Mouse (Mus musculus) kidney, embryonic 15.5 days (tissue): ENCODE measurements around the gene Arhgap44. TPM values are rescaled to one million over a fixed set of nuclear protein-coding genes. Genes with fewer than 3 reads are reported as not detected.

Source experiments
- ATAC-seq: fragments of 200-750 bp; cut with Nextera tagmentation; replicated peaks from 2 replicates; pipeline ENCODE4 v1.8.0; 2017; ENCODE audit warnings: moderate TSS enrichment; ENCODE audit not compliant: low FRiP score
- H3K27ac ChIP-seq: fragments of 300-500 bp; sonication (generic); 2 replicates; pipeline ENCODE4 v1.5.1; 2015; ENCODE audit warnings: mild to moderate bottlenecking, inconsistent platforms
- H3K27me3 ChIP-seq: fragments of 300-500 bp; sonication (generic); 2 replicates; pipeline ENCODE4 v1.6.1; 2015; ENCODE audit warnings: inconsistent platforms
- H3K36me3 ChIP-seq: fragments of 300-500 bp; sonication (generic); 2 replicates; pipeline ENCODE4 v1.6.1; 2015; ENCODE audit warnings: inconsistent platforms
- H3K4me1 ChIP-seq: fragments of 300-500 bp; sonication (generic); 2 replicates; pipeline ENCODE4 v1.6.1; 2015; ENCODE audit warnings: inconsistent platforms
- H3K4me2 ChIP-seq: fragments of 300-500 bp; sonication (generic); 2 replicates; pipeline ENCODE4 v1.6.1; 2015; ENCODE audit warnings: moderate library complexity, mild to moderate bottlenecking, inconsistent platforms
- H3K4me3 ChIP-seq: fragments of 300-500 bp; sonication (generic); replicated peaks from 2 replicates; pipeline ENCODE4 v1.5.1; 2015; ENCODE audit warnings: mild to moderate bottlenecking, inconsistent platforms
- H3K9ac ChIP-seq: fragments of 300-500 bp; sonication (generic); 2 replicates; pipeline ENCODE4 v1.6.1; 2015; ENCODE audit warnings: mild to moderate bottlenecking, inconsistent platforms
- H3K9me3 ChIP-seq: fragments of 300-500 bp; sonication (generic); replicated peaks from 2 replicates; pipeline ENCODE4 v1.6.1; 2016; ENCODE audit warnings: inconsistent platforms
- WGBS: fragments of 180-500 bp; shearing (Covaris S2); methylation state at CpG from one replicate; pipeline ENCODE4 v1.1.7; 2015; ENCODE audit warnings: mixed read lengths; 5-methylcytosine and 5-hydroxymethylcytosine counted together
- microRNA-seq: library from miRNA; unstranded; fragments of <30 nt; microRNA quantifications from one replicate; pipeline ENCODE4, GENCODE M21; 2016
- polyA plus RNA-seq: library from polyadenylated mRNA; unstranded; fragments of >200 nt; fragmentation: Nextera tagmentation; extraction: Ambion mirVana; gene quantifications from 2 replicates; pipeline ENCODE4 v1.2.1, GENCODE M21; 2015

Gene Arhgap44
- polyA plus RNA-seq, 1 experiment from 2014 or later = 7.1 TPM

GRCm38 (mm10) chr11:64979489-64979845, 183.3 kb downstream of the Arhgap44 start:
- Histone ChIP-seq H3K4me1 (peaks cover 18% of the 10 kb centered on the region), H3K27me3 (peaks cover 3% of the 10 kb centered on the region; the same call in 1 of the 2 replicates), H3K36me3 (peaks cover 39% of the 10 kb centered on the region), H3K4me2 (peak overlapping the region; percentile 78), H3K27ac (no peak overlapping the region), H3K9me3 (no peaks in the 10 kb centered on the region), H3K4me3 (peak overlapping the region; percentile 87), H3K9ac (peak overlapping the region; percentile 74)
- WGBS = 10% methylated on average over 9 of the region's 9 CpGs
- no peak for ATAC-seq

- ATAC-seq = peak; percentile 100
These were observed 183.9 kb downstream of the Arhgap44 start, which contains the start of gene Elac2 for GRCm38 (mm10) chr11:64978720-64979488. Gene Elac2, plus strand, starts transcription at chr11:64979038.

GRCm38 (mm10) chr11:64972418-64972817, 190.3 kb downstream of the Arhgap44 start:
- no peak overlapping the region for H3K27ac ChIP-seq
- no peak for ATAC-seq
- H3K4me1 ChIP-seq = 0 out of 2 replicates have a peak, but pooled peaks cover 3% of the 10 kb centered on the region
- no peak overlapping the region for H3K4me2 ChIP-seq
- no peaks in the 10 kb centered on the region for H3K9me3 ChIP-seq
- H3K9ac ChIP-seq = no peak overlapping the region
- WGBS = 77% methylated on average over 2 of the region's 2 CpGs
- H3K4me3 ChIP-seq = no peak overlapping the region
- no peaks in the 10 kb centered on the region for H3K36me3 ChIP-seq
- peaks cover 23% of the 10 kb centered on the region for H3K27me3 ChIP-seq

More at GRCm38 (mm10) chr11:64978720-64979488, 183.9 kb downstream of the Arhgap44 start, which contains the start of gene Elac2:
- peaks cover 3% of the 10 kb centered on the region; the same call in 1 of the 2 replicates for H3K27me3 ChIP-seq
- peak within 1 kb of the TSS; percentile 78 for H3K4me2 ChIP-seq
- peaks cover 18% of the 10 kb centered on the region for H3K4me1 ChIP-seq
- peak within 1 kb of the TSS; percentile 87 for H3K4me3 ChIP-seq
- WGBS = under 1% methylated on average over 65 of the region's 65 CpGs
- peak within 1 kb of the TSS; percentile 74 for H3K9ac ChIP-seq
- 0 out of 2 replicates have a peak within 1 kb of the TSS, but pooled peaks have one; percentile 38 for H3K27ac ChIP-seq
- H3K36me3 ChIP-seq = peaks cover 34% of the 10 kb centered on the region
- no peaks in the 10 kb centered on the region for H3K9me3 ChIP-seq

DNA sequence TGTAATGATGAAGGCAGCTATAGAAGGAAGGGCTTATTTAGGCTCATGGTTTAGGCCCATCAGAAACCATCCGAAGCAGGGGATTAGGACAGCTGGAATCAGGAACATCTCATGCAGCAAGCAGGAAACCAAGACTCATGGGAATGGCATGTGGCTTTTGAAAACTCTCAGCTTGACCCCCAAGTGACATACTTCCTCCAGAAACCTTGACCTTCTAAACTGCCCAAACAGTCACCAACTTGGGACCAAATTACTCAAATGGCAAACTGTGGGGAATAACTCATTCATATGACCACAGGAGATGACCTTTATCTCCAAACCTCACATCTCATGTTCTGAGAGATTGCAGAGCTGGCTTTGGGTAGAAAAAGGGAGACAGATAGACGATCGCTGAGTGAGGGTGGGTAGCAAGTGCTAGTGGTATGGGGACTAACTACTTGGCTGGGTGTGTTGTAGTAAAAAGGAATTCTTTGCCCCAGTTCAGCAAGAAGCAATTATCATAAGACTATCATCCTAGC, 191.2 kb downstream of the Arhgap44 start:
- no peak overlapping the region for H3K9ac ChIP-seq
- H3K9me3 ChIP-seq = no peaks in the 10 kb centered on the region
- 63% methylated on average over 3 of the region's 3 CpGs for WGBS
- H3K27me3 ChIP-seq = peaks cover 32% of the 10 kb centered on the region
- H3K4me1 ChIP-seq = 0 out of 2 replicates have a peak, but pooled peaks cover 3% of the 10 kb centered on the region
- H3K4me3 ChIP-seq = no peak overlapping the region
- no peak overlapping the region for H3K27ac ChIP-seq
- H3K36me3 ChIP-seq = no peaks in the 10 kb centered on the region
- no peak overlapping the region for H3K4me2 ChIP-seq
- ATAC-seq = no peak

DNA sequence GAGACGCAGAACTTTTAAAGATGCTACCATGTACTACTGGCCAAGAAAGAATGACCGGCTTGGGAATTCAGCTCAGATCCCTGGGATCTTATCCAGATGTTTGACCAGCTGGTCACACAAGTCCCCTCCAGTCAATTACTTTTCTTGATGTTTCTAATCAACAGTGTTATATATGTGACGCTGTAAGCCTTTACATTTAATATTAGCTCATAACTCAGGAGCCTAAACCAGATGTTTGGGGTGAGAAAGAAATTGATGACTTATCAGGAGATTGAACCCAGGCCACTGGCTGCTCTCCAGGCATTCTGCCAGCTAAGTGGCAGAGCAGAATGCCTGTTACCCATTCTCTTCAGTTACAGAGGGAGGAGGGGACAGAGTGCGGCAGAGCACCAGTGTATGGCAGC, 193.8 kb downstream of the Arhgap44 start:
- no peaks in the 10 kb centered on the region for H3K9me3 ChIP-seq
- 0 out of 2 replicates have a peak, but pooled peaks cover 3% of the 10 kb centered on the region for H3K4me1 ChIP-seq
- H3K4me3 ChIP-seq = no peak overlapping the region
- peaks cover 32% of the 10 kb centered on the region for H3K27me3 ChIP-seq
- H3K4me2 ChIP-seq = no peak overlapping the region
- no peak for ATAC-seq
- H3K9ac ChIP-seq = no peak overlapping the region
- 54% methylated on average over 4 of the region's 4 CpGs for WGBS
- H3K36me3 ChIP-seq = no peaks in the 10 kb centered on the region
- H3K27ac ChIP-seq = no peak overlapping the region

GRCm38 (mm10) chr11:64968507-64968906, 194.3 kb downstream of the Arhgap44 start:
- 0 out of 2 replicates have a peak, but pooled peaks cover 3% of the 10 kb centered on the region for H3K4me1 ChIP-seq
- H3K27ac ChIP-seq = no peak overlapping the region
- no peak overlapping the region for H3K4me2 ChIP-seq
- no peak overlapping the region for H3K4me3 ChIP-seq
- H3K27me3 ChIP-seq = peaks cover 32% of the 10 kb centered on the region
- peak; percentile 69 for ATAC-seq
- no peaks in the 10 kb centered on the region for H3K36me3 ChIP-seq
- no peaks in the 10 kb centered on the region for H3K9me3 ChIP-seq
- 9% methylated on average over 3 of the region's 3 CpGs for WGBS
- no peak overlapping the region for H3K9ac ChIP-seq

DNA sequence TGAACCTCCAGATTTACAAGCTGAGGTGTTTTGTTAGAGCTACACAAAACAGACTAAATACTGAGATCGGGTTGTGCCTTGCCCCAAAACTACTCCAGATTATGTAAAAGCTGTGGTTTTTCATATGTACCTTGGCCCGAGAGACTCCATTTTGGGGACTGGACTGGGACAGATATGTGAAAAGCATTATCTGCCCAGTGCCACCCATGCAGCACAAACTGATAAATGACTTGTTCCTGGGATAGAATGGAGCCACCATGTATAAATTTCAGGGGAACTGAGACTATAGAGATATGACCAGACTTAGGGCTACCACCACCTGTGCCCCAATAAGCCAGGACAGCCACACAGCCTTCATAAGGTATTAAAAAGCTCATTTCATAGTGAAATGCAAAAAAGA, 200.1 kb downstream of the Arhgap44 start:
- WGBS = 93% methylated on average over 2 of the region's 2 CpGs
- no peak overlapping the region for H3K4me3 ChIP-seq
- H3K27ac ChIP-seq = no peak overlapping the region
- ATAC-seq = no peak
- H3K9ac ChIP-seq = no peak overlapping the region
- no peak overlapping the region for H3K4me2 ChIP-seq
- H3K36me3 ChIP-seq = no peaks in the 10 kb centered on the region
- no peaks in the 10 kb centered on the region for H3K9me3 ChIP-seq
- H3K27me3 ChIP-seq = peaks cover 11% of the 10 kb centered on the region
- H3K4me1 ChIP-seq = peaks cover 3% of the 10 kb centered on the region

GRCm38 (mm10) chr11:64956962-64957729, 205.6 kb downstream of the Arhgap44 start:
- Histone ChIP-seq H3K9me3 (no peaks in the 10 kb centered on the region), H3K9ac (no peak overlapping the region; the same call in 1 of the 2 replicates), H3K4me1 (peaks cover 17% of the 10 kb centered on the region), H3K4me2 (peak overlapping the region; percentile 61), H3K36me3 (no peaks in the 10 kb centered on the region), H3K27me3 (peaks cover 11% of the 10 kb centered on the region; the same call in 1 of the 2 replicates), H3K4me3 (peak overlapping the region; percentile 26), H3K27ac (peak overlapping the region; percentile 54; the same call in 1 of the 2 replicates)
- WGBS = 3% methylated on average over 16 of the region's 16 CpGs
- peak; percentile 84 for ATAC-seq

Small RNA genes lying within 50 kb of the gene (microRNA-seq; reads per million reads assigned to microRNA genes)
- gene Gm25991 = not detected

Other genes with a start within 250 kb of the Arhgap44 start
- 30.7 TPM in 2 replicates for gene Elac2, start 183.9 kb downstream of the Arhgap44 start, polyA plus RNA-seq
- 0.21 TPM in 1 of 2 replicates, not detected in the other for gene 1700086D15Rik, start 3.1 kb downstream of the Arhgap44 start, polyA plus RNA-seq
- 4.5 and 12.4 TPM in 2 replicates for gene Myocd, start 107.0 kb upstream of the Arhgap44 start, polyA plus RNA-seq